Comparison of ENCODE assay signal across 8 mouse cellular contexts in genomic region chr2:165968876-165969275, GRCm38 (mm10). TPM values are rescaled to one million over a fixed set of nuclear protein-coding genes. Genes with fewer than 3 reads are reported as not detected.
A peak's percentile ranks its signal among the peaks of the same experiment; 100 is the strongest.
DNase-seq lines count a peak whose midpoint lies in the region; ATAC-seq and TF ChIP-seq lines count a peak whose summit lies in the region.

No protein-coding gene starts in this region.

- peak; percentile 67 to 73 for DNase-seq in lung, adult 18-20 months
- DNase-seq in lung, adult 2 months, result no peak
- DNase-seq in hindbrain, postnatal 0 days (ENCODE audit: low spot score), result peak; percentile 23
- peak; percentile 47 for DNase-seq in lung, embryonic 14.5 days
- DNase-seq in left cerebral cortex, postnatal 25 days (ENCODE audit: low spot score in 2 of 2), result no peak
- DNase-seq in layer of hippocampus, adult 9-11 months, result no peak

- ATAC-seq in common myeloid progenitor, adult 5-6 weeks (replicated peaks; ENCODE audit: low read depth, poor library complexity, severe bottlenecking), result 0 out of 2 replicates have a peak, but pooled peaks have one; percentile 12
- no peak for ATAC-seq in hindbrain, postnatal 0 days
- ATAC-seq in lung, embryonic 14.5 days (ENCODE audit: insufficient read depth), result no peak; the same call in 1 of the 2 replicates
- ATAC-seq in erythroid progenitor cell, adult 5-6 weeks (replicated peaks; ENCODE audit: low FRiP score, poor library complexity, severe bottlenecking), result no peak

- no peak overlapping the region for H3K27ac ChIP-seq in hindbrain, postnatal 0 days
- no peak overlapping the region for H3K27ac ChIP-seq in lung, embryonic 14.5 days (ENCODE audit: low read depth)

- no peaks in the 10 kb centered on the region for H3K27me3 ChIP-seq in hindbrain, postnatal 0 days (ENCODE audit: insufficient read depth, low read length)
- H3K27me3 ChIP-seq in lung, embryonic 14.5 days (ENCODE audit: insufficient read depth, low read length), result no peaks in the 10 kb centered on the region

- no peak for TF ChIP-seq CTCF in lung, adult 2 months (IDR thresholded peaks at IDR 0.05; ENCODE audit: insufficient read depth, low read length)
- TF ChIP-seq CTCF in hindbrain, postnatal 0 days (IDR thresholded peaks at IDR 0.05; ENCODE audit: low read depth), result no peak
- TF ChIP-seq CTCF in lung, embryonic 14.5 days (IDR thresholded peaks at IDR 0.05; ENCODE audit: low read depth), result no peak

- no peaks in the 10 kb centered on the region for H3K36me3 ChIP-seq in hindbrain, postnatal 0 days (ENCODE audit: insufficient read depth, low read length)
- H3K36me3 ChIP-seq in lung, embryonic 14.5 days (ENCODE audit: insufficient read depth), result no peaks in the 10 kb centered on the region

- H3K4me3 ChIP-seq in lung, adult 2 months (replicated peaks; ENCODE audit: extremely low read depth, low read depth, low read length), result no peak overlapping the region
- no peak overlapping the region for H3K4me3 ChIP-seq in hindbrain, postnatal 0 days (ENCODE audit: low read length)
- no peak overlapping the region for H3K4me3 ChIP-seq in lung, embryonic 14.5 days (ENCODE audit: low read depth, low read length)

- no peak overlapping the region for H3K4me2 ChIP-seq in hindbrain, postnatal 0 days (ENCODE audit: low read depth, low read length)
- H3K4me2 ChIP-seq in lung, embryonic 14.5 days, result no peak overlapping the region

- no peak for TF ChIP-seq POLR2A in lung, adult 2 months (IDR thresholded peaks at IDR 0.05; ENCODE audit: borderline replicate concordance, extremely low read depth, low read depth, low read length)

- no peaks in the 10 kb centered on the region for H3K9me3 ChIP-seq in hindbrain, postnatal 0 days (ENCODE audit: low read length)
- H3K9me3 ChIP-seq in lung, embryonic 14.5 days (ENCODE audit: low read depth, low read length), result no peaks in the 10 kb centered on the region

- intact Hi-C loops in left cerebral cortex, postnatal 25 days (cut with DNase I), result no loop called here

- peaks cover 7% of the 10 kb centered on the region; the same call in 1 of the 2 replicates for H3K4me1 ChIP-seq in lung, adult 2 months (ENCODE audit: control insufficient read depth, insufficient read depth, low read length)
- H3K4me1 ChIP-seq in hindbrain, postnatal 0 days (ENCODE audit: insufficient read depth, low read length), result no peaks in the 10 kb centered on the region
- H3K4me1 ChIP-seq in lung, embryonic 14.5 days (ENCODE audit: insufficient read depth), result 0 out of 2 replicates have a peak, but pooled peaks cover 9% of the 10 kb centered on the region

- no peak overlapping the region for H3K9ac ChIP-seq in hindbrain, postnatal 0 days (replicated peaks; ENCODE audit: low read length)
- no peak overlapping the region for H3K9ac ChIP-seq in lung, embryonic 14.5 days

- 8% methylated on average over 3 of the region's 3 CpGs for WGBS in lung, adult 2 months
- 32% methylated on average over 3 of the region's 3 CpGs for WGBS in hindbrain, postnatal 0 days
- WGBS in lung, embryonic 14.5 days, result 34% methylated on average over 3 of the region's 3 CpGs

RNA-seq across cellular contexts. Expression of gene Ncoa3, which starts 23.6 kb away (rescaled TPM):
- polyA plus RNA-seq in lung, adult 2 months (2012; rRNA removed), result 35.3 and 40.3 TPM in 2 replicates
- total RNA-seq in common myeloid progenitor, adult 5-6 weeks (2017), result 26.7 and 39.7 TPM in 2 replicates
- total RNA-seq in hindbrain, postnatal 0 days (2014; rRNA removed), result 28.3 and 29.2 TPM in 2 replicates
- polyA plus RNA-seq in hindbrain, postnatal 0 days (2015; fragmentation: Nextera tagmentation; extraction: Ambion mirVana), result 10.7 and 10.8 TPM in 2 replicates
- polyA plus RNA-seq in lung, embryonic 14.5 days (2014; fragmentation: Nextera tagmentation; extraction: Ambion mirVana), result 17.4 and 17.7 TPM in 2 replicates
- 17.6 and 20.5 TPM in 2 replicates for total RNA-seq in erythroid progenitor cell, adult 5-6 weeks (2015; ENCODE audit: low replicate concordance)
- 3.6 and 3.9 TPM in 2 replicates for total RNA-seq in erythroid progenitor cell, adult 5-6 weeks (2017; ENCODE audit: low replicate concordance)
- total RNA-seq in left cerebral cortex, postnatal 25 days (2021), result 10 to 100 TPM; 34.9 to 37.9 TPM

Comparison
In these comparisons a context has a peak if more than half of its experiments do, and no peak if none do; other contexts are left out.
1. DNase-seq: peak in lung, adult 18-20 months (2 of 2), hindbrain, postnatal 0 days (single experiment) and lung, embryonic 14.5 days (single experiment); none in lung, adult 2 months (single experiment), left cerebral cortex, postnatal 25 days (0 of 2) and layer of hippocampus, adult 9-11 months (single experiment).